Mouse (Mus musculus) granulocyte monocyte progenitor cell, adult 5-6 weeks (primary cell): Measurements from ENCODE around the gene Rps11. TPM values are rescaled to one million over a fixed set of nuclear protein-coding genes. Genes with fewer than 3 reads are reported as not detected.
A peak's percentile ranks its signal among the peaks of the same experiment; 100 is the strongest.
"Not testable (repeated sequence)": the region's sequence is repeated elsewhere in the genome, so short reads cannot be mapped to it uniquely, and the experiment has no call there.

Experiments used
- ATAC-seq: replicated peaks from 2 replicates; pipeline ENCODE4 v1.8.0; 2016; ENCODE audit warnings: mild to moderate bottlenecking, moderate TSS enrichment, inconsistent platforms; ENCODE audit not compliant: poor library complexity, severe bottlenecking
- total RNA-seq, 2 experiments: library from RNA; stranded (forward) in 1 of 2; stranded (reverse) in 1 of 2; fragments of 200-712, 200-1000 nt in 1 of 2; fragments of >200 nt in 1 of 2; fragmentation: Nextera tagmentation in 1 of 2; gene quantifications; 2 replicates each; pipeline ENCODE4 v1.2.3; 2014 to 2017

Gene Rps11
- total RNA-seq (2014; fragmentation: Nextera tagmentation) (3,834 and 4,027 TPM in 2 replicates), total RNA-seq (2017) (963 and 1,110 TPM in 2 replicates)

DNA sequence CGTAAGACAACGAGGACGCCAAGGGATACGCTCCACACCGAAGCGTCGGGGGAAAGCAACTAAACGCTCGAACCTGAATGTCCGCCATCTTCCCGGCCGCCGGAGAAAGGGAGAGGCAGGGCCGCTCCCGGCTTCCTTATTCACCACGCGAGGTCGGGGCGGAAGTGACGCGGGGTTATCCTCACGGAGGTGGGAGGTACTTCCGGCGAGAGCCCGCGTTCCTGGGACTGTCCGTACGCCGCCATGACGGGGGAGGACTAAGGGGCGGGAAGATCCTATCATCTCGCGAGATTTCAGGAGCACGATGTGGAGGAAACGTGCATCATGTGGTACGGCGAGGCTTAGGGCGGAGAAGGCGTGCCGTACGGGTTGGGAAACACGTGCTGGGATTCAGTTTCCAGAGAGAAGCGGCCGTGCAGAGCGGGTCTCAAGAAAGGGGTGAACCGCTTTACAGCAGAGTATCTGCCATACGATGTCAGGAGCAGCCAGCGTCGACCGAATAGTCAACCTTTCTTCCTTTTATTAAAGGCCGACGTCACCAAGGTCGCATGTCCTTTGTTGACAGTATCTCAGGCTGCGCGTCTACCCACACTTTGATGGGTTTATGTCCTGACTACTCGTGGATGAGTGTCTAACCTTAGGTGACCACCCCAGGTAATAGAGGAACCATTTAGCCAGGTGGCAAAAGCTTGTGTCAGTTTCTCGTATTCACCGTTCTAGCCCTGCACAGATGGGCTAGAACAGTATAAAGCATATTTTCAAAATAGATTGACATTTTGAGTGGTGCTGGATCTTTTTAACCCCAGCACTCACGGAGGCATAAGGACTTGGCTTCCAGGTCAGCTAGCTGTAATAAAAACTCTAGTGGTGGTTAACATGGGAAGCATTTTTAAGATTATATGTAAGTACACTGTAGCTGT lies at the start of gene Rps11:
Gene Rps11, minus strand, starts transcription at position 216 of the 920 bp plus-strand sequence.
- peak; percentile 68 for ATAC-seq

DNA sequence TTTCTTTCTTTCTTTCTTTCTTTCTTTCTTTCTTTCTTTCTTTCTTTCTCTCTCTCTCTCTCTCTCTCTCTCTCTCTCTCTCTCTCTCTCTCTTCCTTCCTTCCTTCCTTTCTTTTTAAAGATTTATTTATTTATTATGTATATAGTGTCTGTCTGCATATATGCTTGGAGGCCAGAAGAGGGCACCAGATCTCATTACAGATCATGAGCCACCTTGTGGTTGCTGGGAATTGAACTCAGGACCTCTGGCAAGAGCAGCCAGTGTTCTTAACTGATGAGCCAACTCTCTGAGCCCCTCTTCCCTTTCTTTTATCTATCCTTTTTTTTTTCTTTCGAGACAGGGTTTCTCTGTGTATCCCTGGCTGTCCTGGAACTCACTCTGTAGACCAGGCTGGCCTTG lies 49.5 kb upstream of the Rps11 start:
- not testable (repeated sequence) for ATAC-seq

DNA sequence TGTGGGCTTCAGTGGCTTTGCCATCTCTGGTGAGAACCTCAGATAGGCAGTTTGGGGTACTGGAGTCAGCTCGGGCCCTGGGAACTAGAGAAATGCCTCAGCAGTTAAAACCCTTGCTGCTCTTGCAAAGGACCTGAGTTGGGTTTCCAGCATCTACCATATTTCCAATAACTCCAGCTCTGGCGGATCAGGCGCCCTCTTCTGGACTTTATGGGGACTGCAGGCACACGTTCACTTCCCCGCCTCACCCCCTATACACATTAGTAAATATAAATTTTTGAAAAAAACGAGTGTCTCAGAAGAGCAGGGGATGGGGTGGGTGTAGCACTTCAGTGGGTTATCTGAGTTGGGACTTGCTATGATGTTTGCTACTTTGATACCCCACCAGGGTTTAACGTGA lies 48.7 kb upstream of the Rps11 start:
- 0 out of 2 replicates have a peak, but pooled peaks have one; percentile 15 for ATAC-seq

DNA sequence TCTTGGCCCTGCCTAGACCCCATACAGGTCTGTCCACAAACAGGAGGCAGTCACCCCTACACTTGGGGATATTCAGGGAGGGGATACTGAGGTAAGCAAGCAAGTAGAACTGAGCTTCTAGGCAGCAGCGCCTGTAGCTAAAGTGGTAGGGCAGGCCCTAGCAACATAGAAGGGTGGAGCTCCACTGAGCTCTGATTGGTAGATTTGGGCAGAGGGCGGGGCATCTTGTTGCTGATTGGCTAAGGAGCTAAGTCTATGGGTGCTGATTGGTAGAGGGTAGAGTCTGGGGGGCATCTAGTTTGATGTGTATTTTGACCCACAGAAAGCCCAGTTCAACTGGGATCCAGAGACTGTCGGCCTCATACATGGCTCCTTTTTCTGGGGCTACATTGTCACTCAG lies 45.3 kb upstream of the Rps11 start:
- no peak for ATAC-seq

DNA sequence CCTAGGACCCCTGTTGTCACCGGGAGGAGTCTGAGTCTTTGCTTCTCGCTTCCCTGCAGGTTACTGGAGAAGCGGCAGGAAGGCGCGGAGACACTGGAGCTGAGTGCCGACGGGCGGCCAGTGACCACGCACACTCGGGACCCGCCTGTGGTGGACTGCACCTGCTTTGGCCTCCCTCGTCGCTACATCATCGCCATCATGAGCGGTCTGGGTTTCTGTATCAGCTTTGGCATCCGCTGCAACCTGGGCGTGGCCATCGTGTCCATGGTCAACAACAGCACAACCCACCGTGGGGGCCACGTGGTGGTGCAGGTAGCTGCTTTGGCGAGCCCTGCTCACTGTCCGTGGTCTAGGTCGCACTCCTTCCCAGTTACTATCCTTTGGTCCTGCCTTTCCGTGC lies 44.4 kb upstream of the Rps11 start:
- ATAC-seq = no peak

DNA sequence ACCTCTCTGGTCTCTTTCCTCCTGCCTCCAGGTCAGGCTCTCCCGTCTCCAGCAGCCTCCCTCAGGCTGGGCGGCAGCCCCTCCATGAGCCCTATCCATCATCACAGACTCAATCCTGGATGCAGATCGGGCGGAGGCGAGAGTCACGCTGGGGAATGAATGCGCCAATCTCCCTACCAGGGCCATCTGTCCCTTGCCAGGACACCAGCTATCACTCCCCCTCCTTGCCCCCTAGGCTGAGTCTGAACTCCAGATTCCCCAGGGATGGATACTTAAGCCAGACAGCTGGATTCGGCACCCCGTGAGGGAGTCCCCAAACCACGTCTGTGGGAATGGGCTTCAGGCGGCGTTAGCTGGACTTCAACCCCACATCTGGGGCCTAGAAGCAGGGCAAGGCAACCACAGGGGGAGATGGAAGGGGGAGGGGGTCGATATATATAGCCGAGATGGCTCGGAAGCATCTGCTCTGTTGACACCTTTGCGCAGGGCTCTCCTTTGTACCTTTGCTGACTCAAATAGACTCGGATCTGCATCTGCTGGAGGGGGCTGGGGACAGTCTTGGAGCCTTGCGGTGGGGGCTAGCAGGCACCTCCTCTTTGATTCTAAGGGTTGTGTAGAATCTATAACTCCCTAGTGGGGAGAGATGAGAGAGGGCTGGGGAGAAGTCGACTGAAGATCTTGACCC lies 43.7 kb upstream of the Rps11 start:
- no peak for ATAC-seq

DNA sequence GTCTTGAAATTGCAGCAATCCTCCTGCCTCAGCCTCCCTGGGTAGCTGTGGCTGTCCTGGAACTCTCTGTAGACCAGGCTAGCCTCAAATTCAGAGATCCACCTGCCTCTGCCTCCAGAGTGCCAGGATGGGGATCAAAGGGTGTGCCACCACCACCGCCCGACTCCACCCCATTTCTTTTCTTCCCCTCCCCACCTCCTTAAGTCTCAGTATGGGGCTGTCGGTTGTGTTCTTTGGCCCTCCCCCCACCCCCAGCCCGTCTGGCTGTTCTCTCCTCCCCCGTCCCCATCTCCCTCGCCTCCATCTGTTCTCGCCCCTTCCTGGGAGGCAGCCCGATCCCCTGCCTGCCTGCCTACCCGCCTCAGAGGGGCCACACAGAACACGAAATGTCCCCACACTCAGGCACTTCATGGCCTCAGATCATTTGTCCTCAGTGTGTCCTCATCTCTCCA lies 42.7 kb upstream of the Rps11 start:
- ATAC-seq = no peak

DNA sequence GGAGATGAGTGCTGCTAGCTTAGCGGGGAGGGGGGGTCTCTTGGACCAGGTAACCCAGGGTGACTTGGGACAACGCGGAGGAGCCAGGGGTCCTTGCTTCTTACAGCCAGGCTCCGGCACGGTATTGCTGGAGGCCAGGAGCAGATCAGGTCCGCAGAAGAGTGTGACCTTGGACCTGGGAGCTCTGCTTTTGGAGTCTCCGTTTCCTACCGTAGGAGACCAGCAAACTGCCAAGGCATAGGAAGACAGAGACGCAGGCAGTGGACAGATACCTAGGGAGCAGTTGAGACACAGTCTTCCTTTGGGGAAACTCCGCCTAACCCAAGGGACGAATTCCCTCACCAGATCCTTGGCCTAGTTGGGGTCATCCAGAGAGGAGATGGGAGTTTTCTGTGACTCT lies 41.5 kb upstream of the Rps11 start:
- ATAC-seq = no peak

DNA sequence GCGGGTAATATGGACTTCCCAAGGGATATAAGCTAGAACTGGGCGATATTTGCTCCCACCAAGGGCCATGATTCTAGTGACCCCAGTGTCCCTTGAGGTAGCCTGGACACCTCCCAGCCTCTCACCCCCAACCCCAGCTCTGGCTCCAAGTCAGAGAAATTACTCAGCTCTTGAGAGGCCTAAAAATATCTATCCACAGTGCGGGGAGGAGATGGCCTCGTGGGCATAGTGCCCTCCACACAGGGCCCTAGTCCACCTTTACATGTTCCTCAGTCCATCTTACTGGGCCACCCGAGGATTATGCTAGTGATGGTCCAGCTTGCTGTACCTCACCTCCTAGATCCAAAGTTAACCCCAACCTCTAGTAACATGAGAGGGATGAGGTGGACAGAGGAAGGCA lies 40.6 kb upstream of the Rps11 start:
- no peak for ATAC-seq

DNA sequence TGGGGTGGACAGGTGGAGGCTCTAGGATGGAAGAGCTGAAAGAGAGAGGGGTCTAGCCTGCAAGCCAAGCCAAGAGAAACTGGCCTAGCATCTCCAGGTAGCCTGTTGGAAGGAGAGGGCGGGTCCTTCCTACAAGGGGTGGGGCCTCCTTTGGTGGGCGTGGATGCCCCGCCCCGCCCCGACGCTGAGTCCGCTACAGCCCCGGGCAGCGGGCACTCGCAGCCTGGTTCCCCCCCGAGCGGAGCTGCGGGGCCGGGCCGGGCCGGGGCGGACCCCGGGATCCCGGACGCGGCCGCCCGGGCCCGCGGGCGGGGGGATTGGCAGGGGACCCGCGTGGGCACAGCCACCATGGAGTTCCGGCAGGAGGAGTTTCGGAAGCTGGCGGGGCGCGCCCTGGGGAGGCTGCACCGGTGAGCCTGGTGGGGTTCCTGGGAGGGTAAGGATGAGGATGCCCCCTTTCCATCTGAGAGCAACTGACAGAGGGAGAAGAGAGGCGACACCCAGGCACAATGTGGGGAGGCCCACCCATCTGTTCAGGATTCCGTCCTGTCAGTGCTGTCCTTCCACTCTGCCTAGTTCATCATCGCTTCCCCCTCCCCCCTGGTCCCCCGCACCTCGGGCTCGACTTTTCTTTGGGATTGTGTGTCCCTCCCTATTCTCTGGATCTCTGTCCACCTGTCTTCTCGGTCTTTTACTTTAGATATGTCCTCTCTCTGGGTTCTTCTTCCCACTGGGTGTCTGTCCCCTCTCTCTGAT lies 39.7 kb upstream of the Rps11 start, which contains the start of gene Slc17a7:
Gene Slc17a7, plus strand, starts transcription at position 215 of the 756 bp plus-strand sequence.
- ATAC-seq = peak; percentile 58

DNA sequence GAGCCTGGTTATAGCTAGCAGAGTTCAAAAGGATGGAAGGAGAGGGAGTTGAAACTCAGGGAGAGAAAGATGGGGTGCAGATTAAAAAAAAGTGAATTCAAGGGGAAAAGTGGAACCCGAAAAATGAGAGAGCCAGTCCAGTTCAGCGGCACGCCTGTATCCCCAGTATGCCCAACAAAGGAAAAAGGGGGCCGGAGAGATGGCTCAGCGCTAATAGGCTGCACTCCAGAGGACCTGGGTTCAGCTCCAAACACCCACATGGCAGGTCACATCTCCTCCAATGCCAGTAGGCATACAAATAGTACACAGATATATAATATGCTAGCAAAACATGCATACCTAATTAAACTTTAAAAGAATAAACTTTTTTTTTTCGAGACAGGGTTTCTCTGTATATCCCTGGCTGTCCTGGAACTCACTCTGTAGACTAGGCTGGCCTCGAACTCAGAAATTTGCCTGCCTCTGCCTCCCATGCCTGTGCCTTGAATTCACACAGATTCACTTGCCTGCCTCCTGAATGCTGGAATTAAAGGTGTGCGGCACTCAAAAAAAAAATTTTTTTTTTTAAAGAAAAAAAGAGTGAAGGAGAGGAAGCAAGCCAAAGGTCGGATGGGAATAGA lies 38.9 kb upstream of the Rps11 start:
- ATAC-seq = no peak

DNA sequence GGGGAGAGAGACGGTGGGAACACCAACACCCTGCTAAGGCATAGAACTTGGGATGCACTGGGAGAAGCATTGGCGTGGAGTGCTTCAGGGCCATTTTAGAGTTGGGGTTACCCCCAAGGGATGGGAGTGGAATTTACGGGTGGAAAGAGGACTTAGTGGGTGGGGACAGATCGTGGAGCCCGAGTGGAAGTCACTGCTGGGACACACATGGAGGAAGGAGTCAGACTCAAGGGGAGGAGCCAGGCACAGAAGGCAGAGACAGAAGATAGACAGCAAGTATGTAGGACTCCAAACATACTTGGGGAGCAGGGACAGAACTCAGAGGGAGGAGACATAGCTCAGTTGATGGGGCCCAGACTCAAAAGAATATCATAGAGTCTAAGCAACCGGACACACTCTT lies 38.3 kb upstream of the Rps11 start:
- ATAC-seq = 0 out of 2 replicates have a peak, but pooled peaks have one; percentile 3

DNA sequence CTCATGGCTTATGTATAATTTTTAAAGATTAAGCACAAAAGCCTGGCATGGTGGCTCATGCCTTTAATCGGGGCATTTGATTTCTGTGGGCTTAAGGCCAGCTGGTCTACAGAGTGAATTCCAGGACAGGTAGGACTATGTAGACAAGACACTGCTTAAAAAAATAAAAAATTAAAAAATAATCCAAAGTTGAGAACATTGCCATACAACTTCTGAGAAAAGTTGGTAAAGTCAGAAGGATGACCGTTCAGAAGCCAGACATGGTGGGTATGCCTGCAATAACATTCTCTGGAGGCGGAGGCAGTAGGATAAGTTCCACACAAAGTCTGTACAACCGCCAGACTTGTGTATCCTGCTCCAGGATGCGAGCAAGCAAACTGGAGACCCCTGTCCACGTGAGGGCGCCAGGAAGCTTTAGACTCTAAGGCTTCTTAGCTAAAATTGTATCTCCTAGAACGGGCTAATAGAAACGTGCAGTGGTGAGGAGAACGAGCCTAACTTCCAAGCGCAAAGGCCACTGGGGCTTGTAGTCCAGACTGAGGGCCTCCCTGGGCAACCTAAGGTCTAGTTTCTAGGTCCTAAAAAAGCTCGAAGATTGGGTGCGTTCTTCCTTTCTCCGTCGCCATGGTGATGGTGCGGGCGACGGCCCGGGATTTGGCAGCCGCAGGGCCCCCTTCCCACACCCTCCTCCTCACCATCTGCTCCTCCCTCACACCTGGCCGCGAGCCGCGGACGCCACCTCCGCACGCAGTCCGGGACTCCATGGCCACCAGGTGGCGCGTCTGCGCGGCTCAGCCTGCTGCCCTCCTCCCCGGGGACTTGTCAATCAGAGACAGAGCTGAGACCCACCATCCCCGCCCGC lies 37.6 kb upstream of the Rps11 start:
- ATAC-seq = peak; percentile 78

DNA sequence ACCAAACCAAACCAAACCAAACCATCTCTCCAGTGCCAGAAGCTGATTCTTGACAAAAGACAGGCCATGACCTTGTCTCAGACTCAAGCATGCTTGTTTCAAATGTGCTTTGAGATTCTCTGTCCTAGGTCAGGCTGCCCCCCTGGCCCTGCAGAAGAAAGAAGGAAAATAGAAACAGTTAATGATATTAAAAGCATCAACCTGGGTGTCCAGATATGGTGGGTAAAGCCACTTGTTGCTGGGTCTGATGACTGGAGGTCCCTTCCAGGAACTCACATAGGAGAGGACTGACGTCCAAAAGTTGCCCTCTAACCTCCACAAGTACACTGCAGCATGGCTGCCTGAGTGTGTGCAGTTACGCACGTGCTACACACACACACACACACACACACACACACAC lies 36.6 kb upstream of the Rps11 start:
- no peak for ATAC-seq

DNA sequence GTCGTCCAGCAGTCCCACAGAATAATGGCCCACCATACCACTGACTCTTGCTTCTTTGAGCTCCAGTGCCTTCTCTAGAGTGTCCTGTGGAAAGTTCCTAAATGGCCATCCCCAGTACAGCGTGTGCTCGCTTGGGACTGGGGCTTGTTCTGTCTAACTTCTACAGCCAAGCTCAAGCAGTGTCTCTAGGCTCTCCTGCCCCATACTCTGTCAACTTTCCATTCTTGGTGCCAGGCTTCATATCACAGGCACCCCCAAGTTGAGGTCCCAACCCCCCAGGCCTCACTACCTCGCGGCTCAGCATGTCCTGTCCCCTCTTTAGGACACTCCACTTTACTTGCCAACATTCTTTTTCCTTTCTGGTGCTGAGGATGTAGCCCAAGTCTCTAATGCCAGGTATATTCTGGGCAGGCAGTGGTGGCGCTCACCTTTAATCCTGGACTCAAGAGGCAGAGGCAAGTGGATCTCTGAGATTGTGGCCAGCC lies 36.1 kb upstream of the Rps11 start:
- no peak for ATAC-seq

DNA sequence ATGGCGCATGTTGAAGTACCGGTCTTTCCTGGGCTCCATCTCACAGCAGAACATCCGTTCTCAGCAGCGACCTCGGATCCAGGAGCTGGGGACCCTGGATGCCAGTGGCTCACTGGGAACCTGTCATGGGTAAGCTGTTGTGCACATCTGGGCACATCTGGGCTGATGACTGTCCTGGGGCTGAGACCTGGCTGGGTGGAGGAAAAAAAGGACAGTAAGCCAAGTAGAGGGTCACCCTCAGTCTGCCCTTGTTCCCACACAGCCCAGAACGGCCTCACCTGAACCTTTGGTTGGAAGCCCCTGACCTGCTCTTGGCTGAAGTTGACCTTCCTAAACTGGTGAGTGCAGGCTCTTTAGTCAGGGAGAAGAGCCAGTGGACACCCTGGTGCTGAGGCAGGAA lies 34.8 kb upstream of the Rps11 start:
- no peak for ATAC-seq

DNA sequence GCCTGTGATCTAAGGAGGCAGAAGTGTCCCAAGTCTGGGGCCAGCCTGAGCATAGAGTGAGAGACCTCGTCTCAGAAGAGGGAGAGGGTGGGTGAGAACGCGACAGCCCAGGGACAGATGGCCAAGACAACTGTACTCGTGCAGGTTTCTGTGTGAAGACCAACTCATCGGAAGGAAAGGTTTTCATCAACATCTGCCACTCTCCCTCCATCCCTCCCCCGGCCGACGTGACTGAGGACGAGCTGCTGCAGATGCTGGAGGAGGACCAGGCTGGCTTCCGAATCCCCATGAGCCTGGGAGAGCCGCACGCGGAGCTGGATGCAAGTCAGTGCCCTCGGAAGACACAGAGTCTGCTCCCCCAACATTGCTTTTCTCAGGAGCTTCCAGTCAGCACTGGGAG lies 33.2 kb upstream of the Rps11 start:
- no peak for ATAC-seq

DNA sequence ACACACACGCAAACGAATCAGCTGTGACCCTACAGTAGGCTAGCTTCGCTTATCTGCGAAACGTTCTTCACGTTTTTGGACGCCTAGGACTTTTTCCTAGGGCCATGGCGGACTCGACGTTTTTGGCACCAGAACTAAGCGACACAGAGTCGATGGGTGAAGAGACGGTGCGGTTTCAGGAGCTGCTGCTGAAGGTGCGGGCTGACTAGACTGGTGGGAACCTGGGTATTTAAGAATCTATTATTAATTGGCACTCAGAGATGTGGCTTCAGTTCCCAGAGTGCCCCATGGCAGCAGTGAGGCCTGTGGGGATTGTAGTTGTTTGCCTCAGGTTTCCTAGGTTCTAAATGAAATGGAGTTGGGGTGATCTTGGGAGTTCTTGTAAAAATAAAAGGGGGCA lies 32.0 kb upstream of the Rps11 start:
- ATAC-seq = no peak

DNA sequence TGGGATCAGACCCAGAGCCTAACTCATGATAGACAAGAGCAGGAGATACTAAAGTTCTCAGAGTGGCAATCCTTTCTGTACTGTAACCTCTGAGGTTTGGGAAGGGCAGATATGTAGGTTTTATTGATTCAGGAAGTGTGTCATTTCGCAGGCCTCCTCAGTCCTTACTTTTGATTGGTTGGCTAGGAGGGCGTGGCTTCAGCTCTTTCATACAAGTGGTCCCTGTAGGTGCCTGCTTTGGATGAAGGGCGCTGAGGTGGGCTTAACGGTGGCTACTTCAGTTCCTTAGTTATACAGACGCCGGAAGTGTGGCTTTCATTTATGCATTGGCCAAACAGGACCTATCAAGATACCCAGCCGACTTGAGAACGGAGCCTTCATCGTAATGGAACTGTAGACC lies 31.4 kb upstream of the Rps11 start:
- ATAC-seq = no peak
